Mouse (Mus musculus) layer of hippocampus, adult 8-10 months (tissue): ENCODE results near the gene Man2a1. TPM values are rescaled to one million over a fixed set of nuclear protein-coding genes. Genes with fewer than 3 reads are reported as not detected.

Experiments used
- DNase-seq, 2 experiments: peaks; one replicate each; pipeline ENCODE4 v3.0.0; 2022; ENCODE audit warnings: low spot score in 2 of 2
- total RNA-seq, 4 experiments: library from RNA; stranded (reverse); gene quantifications; 2 replicates each; pipeline ENCODE4 v1.2.4; 2022

The Man2a1 gene
- total RNA-seq, 4 experiments from 2014 or later = 15.4 to 19.8 (median 16.4) TPM

- no peak for DNase-seq
These were observed 98.0 kb downstream of the Man2a1 start for GRCm38 (mm10) chr17:64698516-64698915.

GRCm38 (mm10) chr17:64703649-64704230 lies 103.2 kb downstream of the Man2a1 start:
- DNase-seq = no peak

- DNase-seq = no peak
These were observed 107.0 kb downstream of the Man2a1 start for GRCm38 (mm10) chr17:64707529-64707928.

GRCm38 (mm10) chr17:64716318-64716717 lies 115.8 kb downstream of the Man2a1 start:
- peak in 1 of 2 experiments; percentile 14 for DNase-seq

GRCm38 (mm10) chr17:64719760-64720159 lies 119.2 kb downstream of the Man2a1 start:
- no peak for DNase-seq

- no peak for DNase-seq
These were observed 120.6 kb downstream of the Man2a1 start for GRCm38 (mm10) chr17:64721112-64721511.

GRCm38 (mm10) chr17:64723162-64723561 lies 122.6 kb downstream of the Man2a1 start:
- no peak for DNase-seq

- DNase-seq = no peak
These were observed 124.7 kb downstream of the Man2a1 start for GRCm38 (mm10) chr17:64725214-64725613.

- DNase-seq = no peak
These were observed 125.5 kb downstream of the Man2a1 start for GRCm38 (mm10) chr17:64726032-64726431.

- no peak for DNase-seq
These were observed 135.0 kb downstream of the Man2a1 start for GRCm38 (mm10) chr17:64735492-64735891.

- DNase-seq = no peak
These were observed 137.4 kb downstream of the Man2a1 start for GRCm38 (mm10) chr17:64737918-64738317.

GRCm38 (mm10) chr17:64739129-64739528 lies 138.6 kb downstream of the Man2a1 start:
- DNase-seq = peak; percentile 14 to 19

- DNase-seq = no peak
These were observed 142.4 kb downstream of the Man2a1 start for GRCm38 (mm10) chr17:64742715-64743605.

GRCm38 (mm10) chr17:64743606-64744300 lies 143.2 kb downstream of the Man2a1 start:
- DNase-seq = no peak

- no peak for DNase-seq
These were observed 146.2 kb downstream of the Man2a1 start for GRCm38 (mm10) chr17:64746637-64747225.

- no peak for DNase-seq
These were observed 146.9 kb downstream of the Man2a1 start for GRCm38 (mm10) chr17:64747461-64747860.

- no peak for DNase-seq
These were observed 147.6 kb downstream of the Man2a1 start for GRCm38 (mm10) chr17:64748131-64748530.

GRCm38 (mm10) chr17:64749146-64749545 lies 148.6 kb downstream of the Man2a1 start:
- DNase-seq = no peak

GRCm38 (mm10) chr17:64751249-64751648 lies 150.7 kb downstream of the Man2a1 start:
- no peak for DNase-seq

GRCm38 (mm10) chr17:64752126-64753019 lies 151.8 kb downstream of the Man2a1 start:
- DNase-seq = no peak

GRCm38 (mm10) chr17:64753507-64753906 lies 153.0 kb downstream of the Man2a1 start:
- no peak for DNase-seq
